Mouse (Mus musculus): ENCODE results near the gene Polr1a.

GRCm38 (mm10) chr6:71980587-71980986, 71.7 kb downstream of the Polr1a start:
- TF ChIP-seq POLR2A (IDR thresholded peaks at IDR 0.05; ENCODE audit: borderline replicate concordance, extremely low read depth, insufficient read depth, insufficient read length, poor library complexity, severe bottlenecking), result no peak
- TF ChIP-seq CTCF (IDR thresholded peaks at IDR 0.05; ENCODE audit: borderline replicate concordance, extremely low read depth, insufficient read depth, insufficient read length), result no peak
